Mouse (Mus musculus): ENCODE data around the gene Xrn2.

The Xrn2 gene

GRCm38 (mm10) chr2:147053229-147053892 is 40.6 kb downstream of the Xrn2 start:
- ATAC-seq (ENCODE audit: low TSS enrichment) = no peak

GRCm38 (mm10) chr2:147067480-147068246 is 54.9 kb downstream of the Xrn2 start:
- no peak for ATAC-seq (ENCODE audit: low TSS enrichment)

GRCm38 (mm10) chr2:147069077-147069476 is 56.3 kb downstream of the Xrn2 start:
- no peak for ATAC-seq (ENCODE audit: low TSS enrichment)

GRCm38 (mm10) chr2:147070305-147070704 is 57.5 kb downstream of the Xrn2 start:
- no peak for ATAC-seq (ENCODE audit: low TSS enrichment)

GRCm38 (mm10) chr2:147073962-147074361 is 61.2 kb downstream of the Xrn2 start:
- no peak for ATAC-seq (ENCODE audit: low TSS enrichment)

GRCm38 (mm10) chr2:147074399-147074798 is 61.6 kb downstream of the Xrn2 start:
- no peak for ATAC-seq (ENCODE audit: low TSS enrichment)

GRCm38 (mm10) chr2:147082391-147082790 is 69.6 kb downstream of the Xrn2 start:
- no peak for ATAC-seq (ENCODE audit: low TSS enrichment)

- ATAC-seq (ENCODE audit: low TSS enrichment) = no peak
These were observed 70.9 kb downstream of the Xrn2 start for GRCm38 (mm10) chr2:147083471-147084365.

GRCm38 (mm10) chr2:147084366-147085071 is 71.7 kb downstream of the Xrn2 start:
- ATAC-seq (ENCODE audit: low TSS enrichment) = no peak

- ATAC-seq (ENCODE audit: low TSS enrichment) = no peak
These were observed 72.5 kb downstream of the Xrn2 start, which contains the start of gene Nkx2-4 for GRCm38 (mm10) chr2:147085072-147085870. Gene Nkx2-4, minus strand, starts transcription at chr2:147085445.

- ATAC-seq (ENCODE audit: low TSS enrichment) = no peak
These were observed 73.1 kb downstream of the Xrn2 start for GRCm38 (mm10) chr2:147085937-147086336.

- ATAC-seq (ENCODE audit: low TSS enrichment) = no peak
These were observed 73.6 kb downstream of the Xrn2 start for GRCm38 (mm10) chr2:147086441-147086840.

GRCm38 (mm10) chr2:147119736-147120135 is 106.9 kb downstream of the Xrn2 start:
- ATAC-seq (ENCODE audit: low TSS enrichment) = no peak

GRCm38 (mm10) chr2:147127366-147127765 is 114.6 kb downstream of the Xrn2 start:
- no peak for ATAC-seq (ENCODE audit: low TSS enrichment)
